Mouse (Mus musculus) ES-E14 (cell line): ENCODE measurements around the gene Slf2.

Experiments used
- CHD2 ChIP-seq: IDR thresholded peaks from 2 replicates; pipeline ENCODE4 v1.6.1; 2014; ENCODE audit warnings: mild to moderate bottlenecking, low read depth, low read length, inconsistent platforms
- MAFK ChIP-seq: IDR thresholded peaks from 2 replicates; pipeline ENCODE4 v1.6.1; 2014; ENCODE audit warnings: mild to moderate bottlenecking, low read depth, low read length, inconsistent platforms; ENCODE audit not compliant: insufficient read depth
- ZC3H11A ChIP-seq: IDR thresholded peaks from 2 replicates; pipeline ENCODE4 v1.6.1; 2012; ENCODE audit warnings: low read depth, mild to moderate bottlenecking, inconsistent platforms, low read length, borderline replicate concordance

DNA sequence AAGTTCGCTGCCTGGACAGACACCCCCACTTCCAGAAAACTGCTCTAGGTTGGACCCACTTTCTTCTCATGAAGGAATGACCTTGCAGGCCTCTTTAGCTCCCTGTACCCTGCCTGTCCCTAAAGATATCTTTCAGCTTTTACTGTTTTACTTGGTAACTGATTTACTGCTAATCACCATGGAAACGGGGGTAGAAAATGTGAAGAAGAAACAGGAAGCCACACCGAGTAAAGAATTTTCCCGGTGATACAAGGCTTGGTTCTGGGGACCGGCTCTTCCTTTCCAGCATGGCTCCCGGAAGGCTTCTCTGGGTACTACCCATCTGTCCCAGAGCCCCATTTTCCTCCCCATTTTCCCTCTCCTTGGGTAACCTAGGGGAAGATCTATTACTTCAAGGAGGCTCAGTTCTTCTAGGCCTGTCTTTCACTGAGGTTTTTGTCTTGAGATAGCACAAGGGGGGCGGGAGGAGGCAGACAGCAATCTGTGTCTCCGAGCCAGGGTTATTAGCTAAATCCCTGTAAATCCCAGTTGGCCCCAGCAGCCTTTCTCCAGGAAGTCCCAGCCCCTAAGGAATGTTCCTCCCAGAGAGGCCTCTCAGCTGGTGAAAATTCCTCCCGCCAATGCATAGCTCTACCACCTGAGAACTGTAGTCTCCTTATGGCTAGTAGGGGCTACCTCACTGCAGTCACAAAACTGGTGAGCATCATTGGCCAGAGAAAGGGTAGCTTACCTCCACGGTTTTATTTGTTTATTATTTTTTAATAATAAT, 16.3 kb upstream of the Slf2 start:
- no peak for TF ChIP-seq ZC3H11A
- no peak for TF ChIP-seq MAFK
- no peak for TF ChIP-seq CHD2
